Mouse (Mus musculus) cerebellum, adult 8-10 months (tissue): ENCODE data around the gene 9130213A22Rik.

Experiments
- DNase-seq: peaks from one replicate; pipeline ENCODE4 v3.0.0; 2022

9130213A22Rik gene

DNA sequence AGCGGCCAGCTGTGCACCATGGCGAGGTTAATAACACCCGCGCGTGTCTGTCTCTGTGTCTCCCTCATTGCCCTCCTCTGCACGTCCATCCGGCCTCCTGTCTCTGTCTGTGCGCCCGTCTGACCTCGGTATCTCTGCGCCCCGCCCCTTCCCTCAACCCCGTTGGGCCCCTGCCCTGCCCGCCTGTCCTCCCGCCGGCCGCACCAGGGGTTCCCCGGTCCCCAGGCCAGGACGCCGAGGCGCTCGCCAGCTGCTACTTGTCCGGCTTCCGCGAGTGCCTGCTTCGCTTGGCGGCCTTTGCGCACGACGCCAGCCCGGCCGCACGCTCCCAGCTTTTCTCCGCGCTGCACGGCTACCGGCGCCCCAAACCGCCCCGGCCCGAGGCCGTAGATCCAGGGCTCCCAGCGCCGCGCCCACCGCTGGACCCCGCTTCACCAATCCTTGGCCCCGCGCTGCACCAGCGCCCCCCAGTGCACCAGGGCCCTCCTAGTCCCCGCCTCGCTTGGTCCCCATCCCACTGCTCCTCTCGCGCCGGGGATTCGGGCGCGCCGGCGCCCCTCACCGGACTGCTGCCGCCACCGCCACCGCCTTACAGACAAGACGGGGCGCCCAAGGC lies at the start of gene 9130213A22Rik:
TSS of gene 9130213A22Rik (minus strand) at position 254 of the 616 bp plus-strand sequence.
- peak; percentile 84 for DNase-seq

DNA sequence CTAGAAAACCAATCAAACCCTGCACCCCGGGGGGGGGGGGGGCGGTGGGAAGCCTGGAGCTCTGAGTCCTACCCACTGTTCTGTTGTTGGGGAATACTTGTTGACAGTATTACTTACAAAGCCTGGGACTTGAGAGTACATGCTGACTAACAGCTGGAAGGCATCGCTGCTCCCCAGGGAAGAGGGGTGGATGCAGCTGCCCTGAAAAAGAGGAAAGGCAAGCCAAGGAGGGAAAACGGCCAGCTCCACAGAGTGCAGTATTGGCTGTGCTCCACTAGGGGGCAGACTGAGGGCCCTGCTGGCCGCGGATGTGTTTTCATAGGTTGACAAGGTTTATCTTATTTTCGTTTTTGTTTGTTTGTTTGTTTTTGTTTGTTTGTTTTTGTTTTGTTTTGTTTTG lies 49.2 kb upstream of the 9130213A22Rik start:
- DNase-seq, result peak; percentile 51

DNA sequence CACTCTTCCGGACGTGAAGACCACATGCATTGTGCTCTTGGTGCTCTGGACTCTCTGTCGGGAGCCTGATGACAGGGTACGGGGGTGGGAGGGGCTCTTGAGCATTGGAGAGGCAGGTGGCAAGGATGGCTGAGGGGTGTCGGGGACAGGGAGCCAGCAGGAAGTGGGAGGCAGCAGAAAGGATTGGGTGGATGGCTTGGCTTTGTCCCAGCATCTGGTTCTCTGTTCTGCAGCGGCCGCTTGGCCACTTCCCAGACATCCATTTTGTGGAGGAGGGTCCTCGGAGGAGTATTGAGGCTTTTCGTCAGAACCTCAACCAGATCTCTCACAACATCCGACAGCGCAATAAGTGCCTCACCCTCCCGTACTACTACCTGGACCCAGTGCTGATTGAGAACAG lies 46.9 kb upstream of the 9130213A22Rik start:
- DNase-seq, result no peak

DNA sequence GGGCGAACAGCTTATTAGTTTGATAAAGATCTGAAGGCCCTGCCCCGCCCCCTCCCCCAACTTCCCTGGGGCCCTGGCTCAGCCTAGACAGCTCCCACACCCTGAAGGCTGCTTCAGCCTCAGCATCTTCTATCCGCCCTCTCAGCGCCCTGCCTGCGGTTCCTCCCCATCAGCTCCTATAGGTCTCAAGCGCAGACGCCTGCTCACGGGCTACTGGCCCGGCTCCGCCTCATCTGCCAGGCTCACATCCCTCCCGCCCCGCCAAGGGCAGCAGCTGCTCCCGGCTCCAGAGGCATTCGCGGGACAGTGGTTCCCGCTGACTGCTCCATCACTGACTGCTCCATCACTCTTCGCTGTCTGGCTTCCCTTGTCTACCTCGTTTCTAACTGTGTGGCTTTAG lies 34.4 kb upstream of the 9130213A22Rik start, which contains the start of gene Alox12b:
TSS of gene Alox12b (plus strand) at position 190 of the 400 bp plus-strand sequence.
- no peak for DNase-seq

DNA sequence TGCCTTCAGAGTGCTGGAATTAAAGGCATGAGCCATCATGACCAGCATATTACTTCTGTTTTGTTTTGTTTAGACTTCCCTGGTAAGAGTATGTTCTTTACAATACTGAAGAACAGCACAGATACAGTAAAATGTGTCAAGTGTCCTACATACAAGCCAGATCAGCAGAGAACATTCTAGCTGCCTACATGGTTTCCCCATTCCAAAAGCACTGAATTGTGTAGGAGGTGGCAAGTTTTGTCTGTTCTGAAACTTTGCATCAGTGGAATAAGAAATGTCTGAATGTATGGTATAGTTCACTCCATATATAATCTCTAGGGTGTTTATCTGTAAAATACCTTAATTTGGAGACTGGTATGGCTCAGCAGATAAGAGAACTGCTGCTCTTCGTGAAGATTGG lies 33.0 kb upstream of the 9130213A22Rik start:
- DNase-seq, result no peak

DNA sequence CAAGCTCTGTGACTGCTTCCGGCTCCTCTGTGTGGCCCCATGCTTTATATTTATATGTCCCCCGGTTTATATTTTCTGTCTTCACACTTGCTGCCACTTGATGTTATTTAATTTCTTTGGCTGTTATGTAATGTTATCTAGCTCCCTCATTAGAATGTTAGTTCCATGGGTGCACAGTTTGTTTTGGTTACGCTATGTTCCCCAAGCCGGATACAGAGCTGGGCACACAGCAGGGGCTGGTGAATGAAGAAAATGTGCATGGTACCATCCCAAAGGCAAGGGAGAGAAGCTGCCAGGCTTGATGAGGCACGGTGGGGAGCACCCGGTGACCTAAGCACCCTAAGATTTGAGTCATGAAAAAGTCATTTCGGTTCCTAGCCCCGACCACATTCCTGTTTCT lies 31.4 kb upstream of the 9130213A22Rik start:
- no peak for DNase-seq

DNA sequence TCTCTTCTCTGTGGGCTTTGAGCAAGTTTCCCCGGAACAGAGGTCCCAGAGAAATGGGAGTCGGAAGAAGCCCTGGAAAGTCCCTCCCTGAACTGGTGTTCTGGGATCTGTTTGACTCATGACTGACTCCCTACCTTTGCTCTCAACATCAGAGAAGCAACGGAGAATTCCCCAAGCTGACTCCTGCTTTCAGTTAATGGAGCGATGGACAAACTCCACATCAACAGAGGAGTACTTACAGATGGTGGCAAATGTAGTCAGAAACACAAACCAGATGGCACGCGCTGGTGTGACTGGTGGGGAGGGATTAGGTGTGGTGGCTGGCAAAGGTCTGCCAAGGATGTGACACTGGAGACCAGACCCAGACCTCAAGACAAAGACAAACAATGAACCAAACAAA lies 28.6 kb upstream of the 9130213A22Rik start:
- DNase-seq, result no peak

DNA sequence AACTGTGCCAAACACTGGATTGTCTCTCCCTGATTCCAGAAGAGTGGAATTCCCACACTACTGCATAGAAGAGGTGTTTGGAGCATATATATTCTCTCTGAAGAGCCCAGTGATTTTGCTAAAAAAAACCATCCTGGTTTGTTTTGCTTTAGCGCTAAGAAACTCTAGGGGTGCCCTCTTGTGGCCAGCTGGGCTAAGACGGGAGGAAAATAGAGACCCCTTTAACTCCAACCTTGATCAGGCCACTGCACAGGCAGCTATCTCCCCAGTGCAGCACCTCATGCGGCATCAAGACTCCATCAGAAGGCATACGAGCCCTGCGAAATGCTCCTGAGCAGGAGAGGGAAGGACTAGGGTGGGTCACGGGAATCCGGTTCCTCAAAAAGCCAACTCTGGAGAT lies 28.1 kb upstream of the 9130213A22Rik start:
- peak; percentile 73 for DNase-seq

DNA sequence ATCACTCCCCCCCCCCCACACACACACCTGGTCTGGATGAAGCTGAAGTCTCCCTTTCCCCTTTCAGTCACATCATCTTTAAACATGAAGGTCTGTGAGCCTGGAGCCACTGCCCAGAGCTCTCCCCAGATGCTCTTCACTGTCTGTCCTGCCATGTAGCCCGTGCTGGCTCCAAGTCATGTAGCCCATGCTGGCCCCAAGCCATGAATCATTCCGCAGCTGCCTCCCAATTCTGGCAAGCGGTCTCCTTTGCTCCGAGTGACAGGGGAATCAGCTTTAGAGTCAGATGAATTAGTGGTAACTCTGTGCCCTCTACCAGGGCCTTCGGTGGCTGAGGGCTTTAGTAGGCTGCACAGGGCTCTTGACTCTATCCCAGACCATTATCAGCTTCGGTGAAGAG lies 27.3 kb upstream of the 9130213A22Rik start:
- no peak for DNase-seq

DNA sequence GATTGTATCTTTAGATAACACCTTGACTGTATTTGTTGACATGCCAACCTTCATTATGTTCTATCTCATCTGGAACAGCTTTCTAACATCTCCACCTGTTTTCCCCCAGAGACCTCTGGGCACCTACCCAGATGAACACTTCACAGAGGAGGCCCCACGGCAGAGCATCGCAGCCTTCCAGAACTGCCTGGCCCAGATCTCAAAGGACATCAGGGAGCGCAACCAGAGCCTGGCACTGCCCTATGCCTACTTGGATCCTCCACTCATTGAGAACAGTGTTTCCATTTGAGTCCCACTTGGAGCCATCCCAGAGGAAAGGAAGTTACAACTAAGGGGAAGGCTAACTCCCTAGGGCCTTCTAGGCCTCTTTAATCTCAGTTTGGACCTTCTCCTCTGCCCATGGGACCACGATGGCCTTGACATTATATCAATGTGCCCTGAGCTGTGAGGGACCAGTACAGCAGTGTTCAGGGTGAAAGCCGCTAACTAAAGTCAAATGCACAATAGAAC lies 26.1 kb upstream of the 9130213A22Rik start:
- no peak for DNase-seq

DNA sequence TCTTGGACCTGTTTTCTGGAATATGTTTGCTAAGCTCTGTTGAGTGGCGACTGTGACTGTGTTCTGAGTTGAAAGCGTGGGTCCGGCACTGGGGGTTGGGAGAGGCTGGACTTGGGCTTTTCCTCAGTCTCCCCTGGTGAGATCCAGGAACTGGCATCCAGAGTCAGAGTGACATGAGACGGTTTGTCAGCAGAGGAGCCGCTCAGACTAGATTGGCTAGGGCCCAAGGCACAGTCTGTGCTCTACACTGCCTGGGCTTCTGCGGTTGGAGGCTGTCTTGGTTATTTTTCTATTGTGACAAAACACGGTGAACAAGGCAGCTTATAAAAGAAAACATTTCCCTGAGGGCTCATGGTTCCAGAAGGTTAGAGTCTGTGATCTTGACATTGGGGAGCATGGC lies 25.2 kb upstream of the 9130213A22Rik start:
- DNase-seq, result no peak

DNA sequence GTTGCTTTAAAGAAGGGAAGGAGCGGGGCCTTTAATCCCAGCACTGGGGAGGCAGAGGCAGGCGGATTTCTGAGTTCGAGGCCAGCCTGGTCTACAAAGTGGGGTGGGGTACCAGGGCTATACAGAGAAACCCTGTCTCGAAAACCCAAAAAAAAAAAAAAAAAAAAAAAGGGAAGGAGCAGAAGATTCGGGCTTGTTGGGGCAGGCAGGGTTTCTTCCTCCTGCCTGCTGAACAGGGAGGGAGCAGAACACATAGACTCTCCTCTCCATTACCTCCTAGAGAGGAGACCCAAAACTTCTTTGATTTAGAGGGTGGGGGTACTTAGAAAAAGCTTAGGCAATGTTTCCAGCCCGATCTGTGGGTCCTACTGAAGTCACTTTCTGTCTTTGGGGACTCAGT lies 13.0 kb upstream of the 9130213A22Rik start:
- DNase-seq, result no peak

DNA sequence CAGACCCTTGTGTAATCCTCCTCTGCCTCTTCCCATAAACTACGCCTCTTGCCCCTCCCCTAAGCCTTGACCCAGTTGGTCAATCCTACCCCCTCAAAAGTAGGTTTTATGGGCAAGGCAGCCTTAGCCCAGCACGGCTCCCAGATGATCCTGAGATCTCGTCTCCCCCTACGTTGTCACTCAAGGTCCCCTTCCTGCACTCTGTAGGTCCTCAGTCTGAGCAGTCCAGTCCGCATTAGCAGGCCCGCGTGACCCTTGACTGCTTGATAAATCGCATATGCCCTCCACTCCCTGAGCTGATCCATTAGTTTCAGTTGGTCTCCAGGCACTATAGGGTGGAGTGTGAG lies 12.2 kb upstream of the 9130213A22Rik start:
- no peak for DNase-seq

DNA sequence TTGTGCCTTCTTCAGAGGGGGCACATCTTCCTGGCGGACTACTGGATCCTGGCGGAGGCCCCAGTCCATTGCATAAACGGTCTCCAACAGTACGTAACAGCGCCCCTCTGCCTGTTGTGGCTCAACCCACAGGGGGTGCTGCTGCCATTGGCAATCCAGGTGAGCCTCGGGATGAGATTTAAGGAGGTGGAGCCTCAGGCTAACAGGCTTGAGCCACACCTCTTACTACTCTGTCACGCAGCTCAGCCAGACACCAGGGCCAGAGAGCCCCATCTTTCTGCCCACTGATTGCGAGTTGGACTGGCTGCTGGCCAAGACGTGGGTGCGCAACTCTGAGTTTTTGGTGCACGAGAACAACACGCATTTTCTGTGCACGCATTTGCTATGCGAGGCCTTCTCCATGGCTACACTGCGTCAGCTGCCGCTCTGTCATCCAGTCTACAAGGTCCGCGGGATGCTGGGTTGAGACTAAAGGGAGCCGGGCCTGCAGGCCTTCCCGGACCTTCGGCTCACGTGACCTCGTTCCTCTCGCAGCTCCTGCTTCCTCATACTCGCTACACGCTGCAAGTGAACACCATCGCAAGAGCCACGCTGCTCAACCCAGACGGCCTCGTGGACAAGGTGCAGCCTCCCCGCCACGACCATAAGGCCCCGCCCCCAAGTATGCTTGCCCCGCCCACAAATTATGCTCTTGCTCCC lies 11.7 kb upstream of the 9130213A22Rik start:
- DNase-seq, result peak; percentile 70

DNA sequence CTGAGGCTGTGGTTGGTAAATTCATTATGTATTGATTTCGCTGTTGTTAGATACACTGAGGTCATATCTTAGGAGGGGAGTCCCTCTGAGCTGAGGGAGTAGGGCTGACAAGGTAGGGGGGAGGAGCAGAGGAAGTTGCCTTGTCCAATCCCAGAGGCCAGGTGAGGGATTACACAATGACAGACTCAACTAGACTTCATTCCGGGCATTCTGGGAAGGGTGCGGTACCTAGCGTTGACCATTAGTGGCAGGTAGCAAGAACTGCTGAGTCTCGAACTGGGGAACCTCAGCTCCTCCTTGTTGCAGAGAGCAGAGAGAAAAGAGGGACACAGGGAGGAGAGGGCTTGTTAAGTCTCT lies 11.2 kb upstream of the 9130213A22Rik start:
- no peak for DNase-seq

DNA sequence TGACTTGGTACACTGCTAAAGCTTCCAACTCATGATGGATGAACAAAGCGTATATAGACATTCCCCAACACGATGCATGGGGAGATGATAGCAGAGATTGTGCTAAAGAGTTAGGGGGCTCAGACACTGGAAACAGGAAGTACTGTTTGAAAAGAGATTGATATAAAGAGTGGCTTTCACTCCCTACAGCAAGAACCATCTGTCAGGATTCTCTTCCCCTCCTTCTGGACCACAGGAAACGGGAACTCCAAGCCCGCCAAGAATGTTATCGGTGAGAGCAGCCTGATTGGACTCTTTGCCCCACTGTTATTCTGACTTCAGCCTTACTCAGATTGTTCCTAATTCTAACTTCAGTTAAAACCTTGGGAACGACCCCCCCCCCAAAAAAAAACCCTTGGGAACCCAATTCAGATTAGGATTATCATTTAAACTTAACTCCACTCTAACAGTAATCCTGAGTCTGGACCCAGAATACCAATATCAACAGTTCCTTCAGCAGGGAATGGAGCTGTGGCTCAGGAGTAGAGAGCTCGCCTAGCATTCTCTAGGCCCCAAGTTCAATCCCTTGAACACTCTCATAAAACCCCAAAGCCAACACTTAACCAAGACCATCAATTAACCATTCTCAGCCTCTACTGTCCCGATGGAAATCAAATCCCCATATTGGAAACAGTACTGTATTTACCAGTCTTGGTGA lies 6.2 kb upstream of the 9130213A22Rik start:
- DNase-seq, result no peak

DNA sequence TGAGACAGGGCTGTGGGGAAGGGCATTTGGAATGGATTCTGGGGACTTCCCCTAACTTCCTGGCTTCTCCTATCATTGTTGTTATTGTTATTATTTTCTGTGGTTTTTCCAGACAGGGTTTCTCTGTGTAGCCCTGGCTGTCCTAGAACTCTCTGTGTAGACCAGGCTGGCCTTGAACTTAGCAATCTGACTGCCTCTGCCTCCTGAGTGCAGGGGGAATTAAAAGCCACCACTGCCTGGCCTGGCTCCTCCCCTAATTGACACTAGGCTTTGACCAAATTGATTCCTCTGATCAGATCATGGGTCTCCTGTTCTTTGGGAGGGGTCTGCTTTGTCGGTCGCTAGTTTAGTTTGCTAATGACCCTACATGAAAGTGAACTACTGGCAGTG lies 4.3 kb upstream of the 9130213A22Rik start:
- DNase-seq, result no peak

DNA sequence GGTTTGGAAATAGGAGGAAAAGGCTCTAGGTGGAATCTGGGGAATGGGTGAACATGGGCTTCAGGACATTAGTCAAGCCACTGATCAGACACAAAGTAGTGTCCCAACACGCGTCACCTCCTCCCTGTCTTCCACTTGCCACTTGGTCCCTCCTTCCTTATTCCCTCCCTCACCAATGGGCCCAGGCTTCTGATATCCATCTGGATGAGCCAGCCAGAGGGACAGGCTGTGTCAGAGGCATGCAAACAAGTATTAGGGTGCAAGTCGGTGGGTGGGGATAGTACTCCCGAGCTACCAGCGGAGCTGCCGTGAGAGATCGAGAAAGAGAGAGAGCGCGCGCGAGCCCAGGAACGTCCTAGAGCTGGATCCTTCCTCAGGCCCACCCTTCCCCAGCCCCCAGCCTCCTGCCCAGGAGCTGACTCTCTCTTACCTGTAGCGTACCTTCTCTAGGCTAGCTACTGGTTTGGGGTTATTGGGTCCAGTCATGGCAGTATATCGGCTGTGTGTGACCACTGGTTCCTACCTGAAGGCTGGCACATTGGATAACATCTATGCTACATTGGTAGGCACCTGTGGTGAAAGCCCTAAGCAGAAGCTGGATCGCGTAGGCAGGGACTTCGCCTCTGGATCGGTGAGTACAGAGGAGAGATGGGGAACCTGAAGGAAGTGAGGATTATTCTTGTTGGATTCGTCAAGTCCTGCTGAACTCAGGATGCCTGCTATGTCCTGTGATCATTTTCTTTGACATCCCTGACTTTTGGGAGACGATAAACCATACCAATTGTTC lies 3.7 kb upstream of the 9130213A22Rik start:
- DNase-seq, result peak; percentile 63

DNA sequence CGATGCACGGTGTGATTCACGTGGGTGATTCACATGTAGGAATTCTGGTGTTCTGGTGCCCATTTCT lies 3.3 kb upstream of the 9130213A22Rik start, which contains the start of gene Aloxe3:
TSS of gene Aloxe3 (plus strand) at position 45 of the 67 bp plus-strand sequence.
- no peak for DNase-seq

DNA sequence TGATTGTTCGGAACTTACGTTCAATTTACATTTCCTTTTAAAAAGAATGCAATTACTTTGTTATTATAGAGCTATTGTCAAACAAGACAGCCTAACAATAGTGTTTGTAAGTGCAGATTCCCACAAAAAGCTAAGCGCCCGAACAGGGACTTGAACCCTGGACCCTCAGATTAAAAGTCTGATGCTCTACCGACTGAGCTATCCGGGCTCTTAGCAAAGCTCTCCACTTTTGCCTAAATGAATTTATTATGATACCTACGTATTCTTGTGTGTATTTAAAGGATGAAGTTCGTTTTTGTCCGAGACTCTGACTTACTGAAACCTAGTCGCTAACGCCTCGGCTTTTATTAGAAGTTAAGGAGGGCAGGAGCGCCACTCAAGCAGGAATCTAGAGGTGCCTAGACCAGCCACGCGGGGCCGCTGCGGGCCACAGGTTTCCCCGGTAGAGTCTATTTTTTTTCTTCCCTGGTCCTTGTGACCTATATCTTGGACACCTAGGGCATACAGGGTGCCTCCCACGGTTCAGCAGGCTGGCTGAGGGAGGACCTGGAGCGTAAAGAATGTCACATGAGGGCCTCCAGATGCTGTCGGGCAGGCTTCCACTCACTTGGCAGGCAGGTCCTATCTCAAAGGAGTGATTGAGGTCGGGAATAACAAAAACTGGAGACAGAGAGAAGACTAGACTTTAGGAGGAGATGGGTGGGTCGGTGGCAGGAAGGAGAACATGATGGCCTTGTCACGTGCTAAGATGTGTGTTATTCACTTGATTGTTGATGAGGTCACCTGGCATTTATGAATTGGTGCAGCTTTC lies 2.9 kb upstream of the 9130213A22Rik start:
- DNase-seq, result peak; percentile 88

DNA sequence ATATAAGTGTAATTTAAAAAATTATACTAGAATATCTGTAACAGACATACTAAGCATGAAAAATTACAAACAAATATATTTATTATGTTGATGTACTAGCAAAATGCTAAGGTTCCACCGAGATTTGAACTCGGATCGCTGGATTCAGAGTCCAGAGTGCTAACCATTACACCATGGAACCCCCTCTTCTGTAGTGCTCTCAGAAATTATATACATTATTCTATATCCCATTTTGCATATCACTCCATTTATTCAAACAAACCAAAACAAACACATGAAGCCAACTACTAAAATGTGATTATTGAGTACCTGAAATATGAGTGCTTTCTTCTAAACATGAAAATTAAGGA lies 2.1 kb upstream of the 9130213A22Rik start:
- peak; percentile 78 for DNase-seq

DNA sequence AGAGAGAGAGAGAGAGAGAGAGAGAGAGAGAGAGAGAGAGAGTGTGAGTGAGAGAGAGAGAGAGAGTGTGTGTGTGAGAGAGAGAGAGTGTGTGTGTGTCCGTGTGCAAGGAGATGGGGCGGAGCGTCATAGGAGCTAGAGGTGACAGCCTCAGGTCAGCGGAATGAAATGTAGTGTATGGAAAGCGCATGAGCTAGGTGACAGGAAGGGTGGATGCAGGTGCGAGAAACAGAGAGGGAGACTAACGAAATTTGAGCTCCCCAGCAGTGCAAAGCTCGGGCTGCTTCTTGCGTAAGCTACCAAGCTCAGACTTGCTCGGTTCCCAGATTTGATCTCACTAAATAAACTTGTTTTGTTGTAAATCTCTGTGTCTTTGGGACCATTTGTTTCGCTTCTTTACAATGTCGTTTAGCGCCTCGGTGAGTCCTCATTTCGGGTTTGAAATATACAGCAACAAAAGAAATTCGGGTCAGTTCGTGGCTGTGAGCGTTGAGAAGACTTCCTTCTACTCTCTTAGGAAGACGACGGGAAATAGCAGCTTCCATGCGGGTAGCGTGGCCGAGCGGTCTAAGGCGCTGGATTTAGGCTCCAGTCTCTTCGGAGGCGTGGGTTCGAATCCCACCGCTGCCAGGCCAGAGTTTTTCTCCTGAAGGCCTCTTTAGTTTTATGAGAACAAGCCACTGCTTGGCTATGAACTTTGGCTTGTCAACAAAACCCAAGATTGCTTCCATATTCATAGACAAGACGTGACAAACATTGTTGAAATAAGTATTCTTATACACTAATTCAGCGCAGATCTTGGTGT lies 1.5 kb upstream of the 9130213A22Rik start:
- DNase-seq, result peak; percentile 91
